Mouse (Mus musculus) midbrain, embryonic 12.5 days (tissue): ENCODE measurements around the gene Zdhhc13. TPM values are rescaled to one million over a fixed set of nuclear protein-coding genes. Genes with fewer than 3 reads are reported as not detected.

Experiments
- ATAC-seq: fragments of 200-750 bp; cut with Nextera tagmentation; 2 replicates; pipeline ENCODE4 v1.8.0; 2017; ENCODE audit warnings: low read depth, moderate TSS enrichment, moderate library complexity; ENCODE audit not compliant: low FRiP score
- H3K27ac ChIP-seq: fragments of 300-500 bp; sonication (generic); replicated peaks from 2 replicates; pipeline ENCODE4 v1.5.1; 2016; ENCODE audit warnings: mild to moderate bottlenecking
- H3K27me3 ChIP-seq: fragments of 300-500 bp; sonication (generic); 2 replicates; pipeline ENCODE4 v1.6.1; 2016; ENCODE audit warnings: mild to moderate bottlenecking
- H3K36me3 ChIP-seq: fragments of 300-500 bp; sonication (generic); 2 replicates; pipeline ENCODE4 v1.6.1; 2016
- H3K4me1 ChIP-seq: fragments of 300-500 bp; sonication (generic); 2 replicates; pipeline ENCODE4 v1.6.1; 2016
- H3K4me2 ChIP-seq: fragments of 300-500 bp; sonication (generic); replicated peaks from 2 replicates; pipeline ENCODE4 v1.6.1; 2016; ENCODE audit warnings: mild to moderate bottlenecking, moderate library complexity
- H3K4me3 ChIP-seq: fragments of 300-500 bp; sonication (generic); 2 replicates; pipeline ENCODE4 v1.5.1; 2016; ENCODE audit warnings: mild to moderate bottlenecking
- H3K9ac ChIP-seq: fragments of 300-500 bp; sonication (generic); replicated peaks from 2 replicates; pipeline ENCODE4 v1.6.1; 2016; ENCODE audit warnings: mild to moderate bottlenecking, moderate library complexity
- H3K9me3 ChIP-seq: fragments of 300-500 bp; sonication (generic); 2 replicates; pipeline ENCODE4 v1.6.1; 2016; ENCODE audit warnings: mild to moderate bottlenecking
- WGBS: fragments of 180-500 bp; shearing (Covaris S2); methylation state at CpG from one replicate; pipeline ENCODE4 v1.1.7; 2016; 5-methylcytosine and 5-hydroxymethylcytosine counted together
- polyA plus RNA-seq: library from polyadenylated mRNA; unstranded; fragments of >200 nt; fragmentation: Nextera tagmentation; extraction: Ambion mirVana; gene quantifications from 2 replicates; pipeline ENCODE4 v1.2.1, GENCODE M21; 2016

Zdhhc13 gene
- polyA plus RNA-seq, 1 experiment from 2014 or later, result 35.7 TPM

GRCm38 (mm10) chr7:48790117-48790516 lies 1.3 kb downstream of the Zdhhc13 start:
- Histone ChIP-seq H3K27ac (no peak overlapping the region), H3K27me3 (no peaks in the 10 kb centered on the region), H3K9me3 (no peaks in the 10 kb centered on the region), H3K4me3 (no peak overlapping the region), H3K36me3 (no peaks in the 10 kb centered on the region), H3K4me2 (peak overlapping the region; percentile 72), H3K4me1 (peaks cover 10% of the 10 kb centered on the region), H3K9ac (no peak overlapping the region)
- ATAC-seq, result no peak
- 82% methylated on average over 4 of the region's 4 CpGs for WGBS

- no peak overlapping the region for H3K9ac ChIP-seq
- no peak overlapping the region for H3K4me2 ChIP-seq
- ATAC-seq, result no peak
- WGBS, result 89% methylated on average over 3 of the region's 3 CpGs
- no peak overlapping the region for H3K27ac ChIP-seq
- no peaks in the 10 kb centered on the region for H3K36me3 ChIP-seq
- H3K4me3 ChIP-seq, result no peak overlapping the region
- peaks cover 10% of the 10 kb centered on the region for H3K4me1 ChIP-seq
- no peaks in the 10 kb centered on the region for H3K9me3 ChIP-seq
- no peaks in the 10 kb centered on the region for H3K27me3 ChIP-seq
These were observed 2.6 kb downstream of the Zdhhc13 start for GRCm38 (mm10) chr7:48791412-48791811.

- Histone ChIP-seq H3K9me3 (no peaks in the 10 kb centered on the region), H3K27ac (no peak overlapping the region), H3K4me1 (peaks cover 8% of the 10 kb centered on the region), H3K36me3 (peaks cover 6% of the 10 kb centered on the region; the same call in 1 of the 2 replicates), H3K9ac (no peak overlapping the region), H3K4me2 (no peak overlapping the region), H3K4me3 (no peak overlapping the region), H3K27me3 (no peaks in the 10 kb centered on the region)
- no peak for ATAC-seq
- 92% methylated on average over 3 of the region's 3 CpGs for WGBS
These were observed 6.3 kb downstream of the Zdhhc13 start for GRCm38 (mm10) chr7:48795130-48795529.

- no peak overlapping the region for H3K27ac ChIP-seq
- no peak overlapping the region for H3K4me2 ChIP-seq
- H3K4me1 ChIP-seq, result no peaks in the 10 kb centered on the region
- no peaks in the 10 kb centered on the region for H3K27me3 ChIP-seq
- WGBS, result 83% methylated on average over 7 of the region's 7 CpGs
- no peak overlapping the region for H3K4me3 ChIP-seq
- ATAC-seq, result no peak
- no peaks in the 10 kb centered on the region for H3K9me3 ChIP-seq
- no peak overlapping the region for H3K9ac ChIP-seq
- peaks cover 42% of the 10 kb centered on the region for H3K36me3 ChIP-seq
These were observed 14.6 kb downstream of the Zdhhc13 start for GRCm38 (mm10) chr7:48803381-48803780.

- Histone ChIP-seq H3K36me3 (peaks cover 50% of the 10 kb centered on the region), H3K4me3 (no peak overlapping the region), H3K27me3 (no peaks in the 10 kb centered on the region), H3K4me1 (no peaks in the 10 kb centered on the region), H3K9ac (no peak overlapping the region), H3K27ac (no peak overlapping the region), H3K9me3 (no peaks in the 10 kb centered on the region), H3K4me2 (no peak overlapping the region)
- ATAC-seq, result no peak
- 91% methylated on average over 4 of the region's 4 CpGs for WGBS
These were observed 17.8 kb downstream of the Zdhhc13 start for GRCm38 (mm10) chr7:48806587-48806986.

GRCm38 (mm10) chr7:48810652-48811051 lies 21.8 kb downstream of the Zdhhc13 start:
- no peak for ATAC-seq
- Histone ChIP-seq H3K9me3 (no peaks in the 10 kb centered on the region), H3K27ac (no peak overlapping the region), H3K4me2 (no peak overlapping the region), H3K4me3 (no peak overlapping the region), H3K36me3 (peaks cover 43% of the 10 kb centered on the region), H3K9ac (no peak overlapping the region), H3K27me3 (no peaks in the 10 kb centered on the region), H3K4me1 (no peaks in the 10 kb centered on the region)
- WGBS, result 96% methylated on average over 1 of the region's 1 CpGs

GRCm38 (mm10) chr7:48812358-48812757 lies 23.6 kb downstream of the Zdhhc13 start:
- Histone ChIP-seq H3K36me3 (peaks cover 43% of the 10 kb centered on the region), H3K9me3 (no peaks in the 10 kb centered on the region), H3K4me2 (no peak overlapping the region), H3K4me1 (no peaks in the 10 kb centered on the region), H3K27ac (no peak overlapping the region), H3K9ac (no peak overlapping the region), H3K4me3 (no peak overlapping the region), H3K27me3 (no peaks in the 10 kb centered on the region)
- ATAC-seq, result no peak

GRCm38 (mm10) chr7:48813594-48813993 lies 24.8 kb downstream of the Zdhhc13 start:
- WGBS, result 97% methylated on average over 1 of the region's 1 CpGs
- Histone ChIP-seq H3K27me3 (no peaks in the 10 kb centered on the region), H3K4me2 (no peak overlapping the region), H3K4me3 (no peak overlapping the region), H3K9me3 (no peaks in the 10 kb centered on the region), H3K27ac (no peak overlapping the region), H3K36me3 (peaks cover 46% of the 10 kb centered on the region), H3K4me1 (no peaks in the 10 kb centered on the region), H3K9ac (no peak overlapping the region)
- no peak for ATAC-seq

- no peak overlapping the region for H3K4me3 ChIP-seq
- no peak for ATAC-seq
- H3K4me2 ChIP-seq, result no peak overlapping the region
- H3K4me1 ChIP-seq, result no peaks in the 10 kb centered on the region
- no peaks in the 10 kb centered on the region for H3K27me3 ChIP-seq
- no peak overlapping the region for H3K27ac ChIP-seq
- 63% methylated on average over 5 of the region's 5 CpGs for WGBS
- no peak overlapping the region for H3K9ac ChIP-seq
- H3K9me3 ChIP-seq, result no peaks in the 10 kb centered on the region
- peaks cover 71% of the 10 kb centered on the region for H3K36me3 ChIP-seq
These were observed 32.9 kb downstream of the Zdhhc13 start for GRCm38 (mm10) chr7:48821654-48822053.

- over 99% methylated on average over 3 of the region's 3 CpGs for WGBS
- no peak overlapping the region for H3K9ac ChIP-seq
- H3K9me3 ChIP-seq, result no peaks in the 10 kb centered on the region
- no peak overlapping the region for H3K4me2 ChIP-seq
- H3K27me3 ChIP-seq, result peaks cover 10% of the 10 kb centered on the region; the same call in 1 of the 2 replicates
- H3K27ac ChIP-seq, result no peak overlapping the region
- H3K4me1 ChIP-seq, result no peaks in the 10 kb centered on the region
- no peak overlapping the region for H3K4me3 ChIP-seq
- H3K36me3 ChIP-seq, result peaks cover 71% of the 10 kb centered on the region
- no peak for ATAC-seq
These were observed 34.8 kb downstream of the Zdhhc13 start for GRCm38 (mm10) chr7:48823621-48824020.

- Histone ChIP-seq H3K9ac (no peak overlapping the region), H3K4me1 (no peaks in the 10 kb centered on the region), H3K9me3 (no peaks in the 10 kb centered on the region), H3K4me3 (no peak overlapping the region), H3K36me3 (peaks cover 62% of the 10 kb centered on the region), H3K4me2 (no peak overlapping the region), H3K27ac (no peak overlapping the region), H3K27me3 (peaks cover 18% of the 10 kb centered on the region)
- 95% methylated on average over 1 of the region's 1 CpGs for WGBS
- no peak for ATAC-seq
These were observed 35.9 kb downstream of the Zdhhc13 start for GRCm38 (mm10) chr7:48824671-48825070.

- H3K27me3 ChIP-seq, result peaks cover 23% of the 10 kb centered on the region
- H3K36me3 ChIP-seq, result peaks cover 57% of the 10 kb centered on the region
- WGBS, result 92% methylated on average over 6 of the region's 6 CpGs
These were observed 36.4 kb downstream of the Zdhhc13 start for GRCm38 (mm10) chr7:48825170-48825569.

GRCm38 (mm10) chr7:48829177-48829910 lies 40.5 kb downstream of the Zdhhc13 start:
- ATAC-seq, result no peak
- 87% methylated on average over 5 of the region's 5 CpGs for WGBS
- Histone ChIP-seq H3K4me3 (no peak overlapping the region), H3K9ac (no peak overlapping the region), H3K36me3 (peaks cover 34% of the 10 kb centered on the region), H3K27me3 (peaks cover 63% of the 10 kb centered on the region), H3K9me3 (no peaks in the 10 kb centered on the region), H3K27ac (no peak overlapping the region), H3K4me1 (no peaks in the 10 kb centered on the region), H3K4me2 (no peak overlapping the region)

More at GRCm38 (mm10) chr7:48825170-48825569, 36.4 kb downstream of the Zdhhc13 start:
- no peak overlapping the region for H3K9ac ChIP-seq
- H3K4me2 ChIP-seq, result no peak overlapping the region
- no peak overlapping the region for H3K27ac ChIP-seq
- H3K9me3 ChIP-seq, result no peaks in the 10 kb centered on the region
- no peaks in the 10 kb centered on the region for H3K4me1 ChIP-seq
- no peak for ATAC-seq
- no peak overlapping the region for H3K4me3 ChIP-seq
